7 mouse cellular contexts compared by ENCODE assay signal in the genomic region with DNA sequence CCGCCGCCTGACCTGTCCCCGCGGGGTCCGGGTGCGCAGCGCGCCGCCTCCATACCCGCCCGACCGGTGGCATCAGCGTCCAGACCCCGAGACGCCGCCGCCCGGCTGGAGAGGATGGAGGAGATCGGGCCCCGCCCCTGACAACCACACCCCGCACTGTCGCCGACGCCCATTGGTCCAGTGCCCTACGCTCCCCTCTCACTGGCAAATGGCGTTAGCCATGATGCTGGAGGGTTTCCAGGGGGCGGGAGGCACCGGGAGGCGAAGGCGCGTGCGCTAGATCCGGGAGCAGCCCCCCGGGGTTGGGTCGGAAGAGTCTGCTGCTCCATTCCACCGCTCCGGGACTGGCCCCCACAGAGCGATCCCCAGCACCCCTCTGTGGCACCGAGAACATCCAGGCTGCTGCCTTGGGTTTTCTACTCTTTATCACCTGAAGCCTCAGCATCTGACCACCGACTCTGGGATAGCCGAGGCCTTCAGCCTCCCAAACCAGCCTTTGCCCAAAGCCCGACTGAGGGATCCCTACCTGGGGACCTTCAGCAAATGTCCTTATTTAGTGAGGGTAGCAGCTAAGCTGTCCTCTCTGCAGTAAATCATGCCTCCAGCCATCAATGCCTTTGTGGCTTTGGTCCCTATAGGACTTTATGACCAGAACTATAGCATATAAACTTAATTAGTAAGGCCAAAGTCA. TPM values are rescaled to one million over a fixed set of nuclear protein-coding genes. Genes with fewer than 3 reads are reported as not detected.
DNase-seq lines count a peak whose midpoint lies in the region; ATAC-seq and TF ChIP-seq lines count a peak whose summit lies in the region.

TSS of gene Tulp3 (minus strand) at position 126 of the 691 bp plus-strand sequence.

- peak; percentile 98 for DNase-seq in adrenal gland, postnatal 25 days
- peak; percentile 97 for DNase-seq in heart, adult 18-20 months
- peak; percentile 98 for DNase-seq in kidney, adult 2 months
- DNase-seq in spleen, adult 2 months (ENCODE audit: low read depth in 1 of 2, low spot score in 2 of 2): peak; percentile 55 to 84

- H3K9me3 ChIP-seq in embryonic facial prominence, embryonic 12.5 days: no peaks in the 10 kb centered on the region
- no peaks in the 10 kb centered on the region for H3K9me3 ChIP-seq in limb, embryonic 12.5 days
- H3K9me3 ChIP-seq in midbrain, embryonic 15.5 days: no peaks in the 10 kb centered on the region

- H3K4me1 ChIP-seq in embryonic facial prominence, embryonic 12.5 days: peaks cover 24% of the 10 kb centered on the region
- peaks cover 4% of the 10 kb centered on the region; the same call in 1 of the 2 replicates for H3K4me1 ChIP-seq in kidney, adult 2 months (ENCODE audit: control insufficient read depth, insufficient read depth, low read length)
- H3K4me1 ChIP-seq in limb, embryonic 12.5 days (replicated peaks): peaks cover 25% of the 10 kb centered on the region
- peaks cover 25% of the 10 kb centered on the region for H3K4me1 ChIP-seq in midbrain, embryonic 15.5 days
- H3K4me1 ChIP-seq in spleen, adult 2 months (ENCODE audit: control insufficient read depth, insufficient read depth, insufficient read length): peaks cover 4% of the 10 kb centered on the region; the same call in 1 of the 2 replicates

- TF ChIP-seq POLR2A in kidney, adult 2 months (IDR thresholded peaks at IDR 0.05; ENCODE audit: low read depth, low read length): peak; percentile 48
- no peak for TF ChIP-seq POLR2A in spleen, adult 2 months (IDR thresholded peaks at IDR 0.05; ENCODE audit: low read depth, low read length)

- H3K9ac ChIP-seq in embryonic facial prominence, embryonic 12.5 days: peak within 1 kb of the TSS; percentile 81
- peak within 1 kb of the TSS; percentile 73 for H3K9ac ChIP-seq in limb, embryonic 12.5 days (replicated peaks)
- H3K9ac ChIP-seq in midbrain, embryonic 15.5 days: peak within 1 kb of the TSS; percentile 82

- H3K4me2 ChIP-seq in embryonic facial prominence, embryonic 12.5 days (replicated peaks): peak within 1 kb of the TSS; percentile 63
- H3K4me2 ChIP-seq in limb, embryonic 12.5 days: peak within 1 kb of the TSS; percentile 81
- peak within 1 kb of the TSS; percentile 70 for H3K4me2 ChIP-seq in midbrain, embryonic 15.5 days

- peak; percentile 98 for ATAC-seq in embryonic facial prominence, embryonic 12.5 days (ENCODE audit: insufficient number of reproducible peaks, insufficient read depth, low FRiP score, low TSS enrichment)
- peak; percentile 98 for ATAC-seq in limb, embryonic 12.5 days (ENCODE audit: insufficient number of reproducible peaks, insufficient read depth, low FRiP score, low TSS enrichment, low read depth)
- ATAC-seq in midbrain, embryonic 15.5 days (replicated peaks): peak; percentile 99

- no peaks in the 10 kb centered on the region for H3K27me3 ChIP-seq in embryonic facial prominence, embryonic 12.5 days
- no peaks in the 10 kb centered on the region for H3K27me3 ChIP-seq in kidney, adult 2 months (replicated peaks; ENCODE audit: control insufficient read depth, insufficient read depth, low read length)
- no peaks in the 10 kb centered on the region for H3K27me3 ChIP-seq in limb, embryonic 12.5 days
- H3K27me3 ChIP-seq in midbrain, embryonic 15.5 days (replicated peaks): no peaks in the 10 kb centered on the region
- peaks cover 4% of the 10 kb centered on the region; the same call in 1 of the 2 replicates for H3K27me3 ChIP-seq in spleen, adult 2 months (ENCODE audit: control insufficient read depth, insufficient read depth, low read length)

- WGBS in embryonic facial prominence, embryonic 12.5 days: under 1% methylated on average over 42 of the region's 42 CpGs
- WGBS in kidney, adult 2 months: under 1% methylated on average over 42 of the region's 42 CpGs
- WGBS in limb, embryonic 12.5 days: under 1% methylated on average over 42 of the region's 42 CpGs
- WGBS in midbrain, embryonic 15.5 days: under 1% methylated on average over 42 of the region's 42 CpGs
- 2% methylated on average over 41 of the region's 42 CpGs for WGBS in spleen, adult 2 months

- peaks cover 23% of the 10 kb centered on the region for H3K36me3 ChIP-seq in embryonic facial prominence, embryonic 12.5 days
- H3K36me3 ChIP-seq in kidney, adult 2 months (ENCODE audit: control insufficient read depth, insufficient read depth, low read length): no peaks in the 10 kb centered on the region
- peaks cover 32% of the 10 kb centered on the region for H3K36me3 ChIP-seq in limb, embryonic 12.5 days
- 0 out of 2 replicates have a peak, but pooled peaks cover 7% of the 10 kb centered on the region for H3K36me3 ChIP-seq in midbrain, embryonic 15.5 days (replicated peaks)
- H3K36me3 ChIP-seq in spleen, adult 2 months (ENCODE audit: control insufficient read depth, insufficient read depth, low read length): peaks cover 5% of the 10 kb centered on the region; the same call in 1 of the 2 replicates

- TF ChIP-seq CTCF in kidney, adult 2 months (conservative IDR thresholded peaks at IDR 0.05; ENCODE audit: insufficient read depth, insufficient read length, low read depth, low read length): no peak
- no peak for TF ChIP-seq CTCF in spleen, adult 2 months (IDR thresholded peaks at IDR 0.05; ENCODE audit: extremely low read depth, insufficient read depth, insufficient read length, insufficient replicate concordance)

- peak within 1 kb of the TSS; percentile 82 for H3K4me3 ChIP-seq in embryonic facial prominence, embryonic 12.5 days
- peak within 1 kb of the TSS; percentile 63 for H3K4me3 ChIP-seq in kidney, adult 2 months (ENCODE audit: insufficient read depth, low read depth, low read length)
- peak within 1 kb of the TSS; percentile 70 for H3K4me3 ChIP-seq in limb, embryonic 12.5 days (replicated peaks)
- peak within 1 kb of the TSS; percentile 84 for H3K4me3 ChIP-seq in midbrain, embryonic 15.5 days
- peak within 1 kb of the TSS; percentile 84 for H3K4me3 ChIP-seq in spleen, adult 2 months (ENCODE audit: extremely low read depth, insufficient read depth, insufficient read length)

- H3K27ac ChIP-seq in embryonic facial prominence, embryonic 12.5 days: peak within 1 kb of the TSS; percentile 91
- peak within 1 kb of the TSS; percentile 61 for H3K27ac ChIP-seq in kidney, adult 2 months (ENCODE audit: insufficient read depth, low read depth, low read length)
- H3K27ac ChIP-seq in limb, embryonic 12.5 days: peak within 1 kb of the TSS; percentile 57
- H3K27ac ChIP-seq in midbrain, embryonic 15.5 days: peak within 1 kb of the TSS; percentile 87
- peak within 1 kb of the TSS; percentile 33 for H3K27ac ChIP-seq in spleen, adult 2 months (ENCODE audit: insufficient read depth, low read length)

RNA-seq across cellular contexts. Expression of gene Tulp3, which starts in this region (rescaled TPM):
- total RNA-seq in adrenal gland, postnatal 25 days (2021): 53.8 and 54.2 TPM in 2 replicates
- 29.1 and 29.3 TPM in 2 replicates for polyA plus RNA-seq in embryonic facial prominence, embryonic 12.5 days (2016; fragmentation: Nextera tagmentation; extraction: Ambion mirVana)
- total RNA-seq in heart, adult 18-20 months (2021): 1 to 10 TPM; 5.6 to 6.1 TPM
- polyA plus RNA-seq in kidney, adult 2 months (2012; rRNA removed): 33.6 and 36.3 TPM in 2 replicates
- 21.0 and 23.6 TPM in 2 replicates for polyA plus RNA-seq in limb, embryonic 12.5 days (2016; fragmentation: Nextera tagmentation; extraction: Ambion mirVana)
- polyA plus RNA-seq in midbrain, embryonic 15.5 days (2015; fragmentation: Nextera tagmentation; extraction: Ambion mirVana): 16.2 and 17.6 TPM in 2 replicates
- 5.9 and 6.7 TPM in 2 replicates for polyA plus RNA-seq in spleen, adult 2 months (2012; rRNA removed)

Comparison
In these comparisons a context has a peak if more than half of its experiments do, and no peak if none do; other contexts are left out.
1. Peak in every context shown above with its lines: DNase-seq, ATAC-seq, H3K4me3 ChIP-seq and H3K27ac ChIP-seq.
2. H3K27ac ChIP-seq: peak in every context shown above with its lines; median percentile 91 in embryonic facial prominence, embryonic 12.5 days; 87 in midbrain, embryonic 15.5 days; 61 in kidney, adult 2 months; 57 in limb, embryonic 12.5 days; 33 in spleen, adult 2 months.